Mouse (Mus musculus) cerebellum, adult 9-11 months (tissue): Measurements from ENCODE around the gene Gmppa.

ENCODE experiments used
- DNase-seq: peaks from one replicate; pipeline ENCODE4 v3.0.0; 2022

The Gmppa gene

DNA sequence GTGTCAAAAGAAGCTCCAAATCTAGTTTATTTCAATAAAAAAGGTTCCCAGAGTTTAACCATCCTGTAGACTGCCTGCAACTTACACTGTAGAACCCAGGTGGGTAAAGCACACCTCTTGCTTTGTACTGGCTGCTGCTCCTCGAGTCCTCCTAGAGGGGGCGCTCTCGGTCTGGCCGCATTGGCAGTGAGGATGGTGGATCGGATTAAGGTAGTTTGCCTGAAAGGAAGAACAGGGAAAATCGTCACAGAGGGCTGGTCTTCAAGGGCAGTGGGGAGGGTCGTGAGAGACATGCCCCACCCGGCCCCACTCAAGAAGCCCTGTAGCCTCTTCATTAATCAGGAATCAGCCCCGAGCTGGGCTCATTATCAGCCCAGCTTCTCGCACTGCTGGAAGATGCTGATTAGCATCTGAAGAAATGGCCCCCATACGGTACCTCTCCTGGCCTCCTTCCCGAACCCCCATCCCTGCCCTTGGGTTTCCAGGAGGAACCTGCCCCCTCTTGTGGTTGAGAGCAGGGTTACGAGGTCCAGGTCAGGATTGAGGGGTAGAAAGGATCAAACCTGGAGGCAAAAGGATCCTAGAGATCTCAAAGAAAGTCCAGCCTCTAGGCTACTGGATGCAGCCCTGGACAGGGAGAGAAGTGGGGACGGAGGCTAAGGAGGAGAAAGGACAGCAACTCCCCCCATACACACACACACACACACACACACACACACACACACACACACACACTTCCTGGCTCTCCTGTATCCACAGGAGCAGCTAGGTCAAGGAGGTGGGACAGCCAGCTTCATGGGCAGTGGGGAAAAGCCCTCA is 21.2 kb downstream of the Gmppa start:
- peak; percentile 46 for DNase-seq

GRCm38 (mm10) chr1:75457710-75458024 is 21.9 kb downstream of the Gmppa start:
- DNase-seq = no peak

DNA sequence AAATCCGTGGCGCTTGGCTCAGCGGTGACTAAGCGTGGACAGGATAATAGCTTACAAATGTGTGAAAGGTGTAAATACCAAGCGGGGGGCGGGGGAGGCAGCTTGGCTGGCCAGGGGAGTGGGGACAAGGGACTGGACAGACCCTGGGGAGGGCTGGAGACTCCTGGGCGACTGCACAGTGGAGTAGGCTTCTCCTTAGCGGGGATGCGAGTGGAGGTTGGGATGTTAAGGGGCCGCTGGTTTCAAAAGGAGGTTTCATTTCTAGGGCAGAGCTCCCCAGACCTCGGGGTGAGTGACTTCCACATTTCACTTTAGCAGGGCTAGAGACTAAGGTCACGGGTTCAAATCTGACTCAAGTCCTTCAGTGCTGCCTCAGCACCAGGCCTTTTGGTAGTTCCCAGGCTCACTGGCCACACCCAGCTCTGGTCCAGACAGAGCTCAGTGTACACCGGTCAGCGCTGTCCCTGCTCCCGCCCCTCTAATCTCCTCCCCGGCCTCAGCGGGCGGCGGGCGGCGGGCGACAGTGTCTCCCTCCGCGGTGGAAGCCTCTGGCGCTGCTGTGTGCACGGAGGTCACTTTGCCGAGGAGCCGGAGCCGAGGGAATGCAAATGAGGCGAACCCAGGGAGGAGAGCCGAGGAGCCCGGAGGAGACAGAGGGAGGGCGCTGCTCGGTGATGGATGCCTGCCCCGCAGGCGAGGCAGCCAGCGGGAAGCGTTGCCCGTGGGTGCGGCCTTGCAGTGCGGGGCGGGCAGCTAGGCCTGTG is 22.5 kb downstream of the Gmppa start:
- peak; percentile 52 for DNase-seq

GRCm38 (mm10) chr1:75458789-75459684 is 23.3 kb downstream of the Gmppa start:
- peak; percentile 51 for DNase-seq

GRCm38 (mm10) chr1:75460297-75460696 is 24.6 kb downstream of the Gmppa start:
- peak; percentile 45 for DNase-seq

DNA sequence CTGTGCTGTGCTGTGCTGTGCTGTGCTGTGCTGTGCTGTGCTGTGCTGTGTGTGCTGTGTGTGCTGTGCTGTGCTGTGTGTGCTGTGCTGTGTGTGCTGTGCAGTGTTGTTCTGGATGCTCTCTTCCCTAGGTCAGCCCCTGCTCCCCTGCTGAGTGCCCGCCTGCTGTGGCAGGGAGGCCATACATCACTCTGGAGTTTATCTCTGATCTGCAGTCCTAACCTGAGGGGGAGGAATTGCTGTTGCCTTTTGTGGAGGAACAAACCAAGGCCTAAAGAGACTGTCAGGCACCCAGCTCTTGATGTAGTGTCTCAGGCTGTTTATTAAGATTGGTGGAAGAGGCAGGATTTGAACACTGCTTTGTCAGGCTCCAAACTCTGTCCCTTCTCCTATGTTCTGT is 26.9 kb downstream of the Gmppa start:
- DNase-seq = no peak

DNA sequence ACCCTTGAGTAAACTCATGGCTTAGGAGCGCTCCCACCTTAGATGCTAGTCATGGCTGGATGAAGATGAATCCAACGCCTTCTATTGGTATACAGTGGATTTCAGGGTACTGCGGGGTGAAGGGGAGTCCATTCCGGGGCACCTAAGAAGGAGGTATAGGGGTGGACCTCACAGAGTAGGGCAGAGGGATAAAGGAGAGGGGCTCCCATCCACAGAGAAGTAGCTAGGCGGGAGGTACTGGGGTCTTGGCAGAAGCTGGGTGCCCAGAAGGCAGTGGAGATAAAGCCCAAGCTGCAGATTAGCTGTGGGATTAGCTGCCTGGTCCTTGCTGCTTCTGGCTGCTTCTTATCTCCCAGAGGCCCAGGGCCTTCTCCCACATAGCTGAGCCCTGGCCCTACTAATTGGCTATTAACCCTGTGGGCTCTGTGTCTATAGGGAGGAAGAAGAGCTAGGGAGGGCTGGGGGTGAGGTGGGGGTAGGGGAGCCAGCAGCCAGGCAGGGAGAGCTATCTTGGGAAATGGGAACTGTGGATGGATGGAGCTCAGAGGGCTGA is 28.0 kb downstream of the Gmppa start:
- no peak for DNase-seq

DNA sequence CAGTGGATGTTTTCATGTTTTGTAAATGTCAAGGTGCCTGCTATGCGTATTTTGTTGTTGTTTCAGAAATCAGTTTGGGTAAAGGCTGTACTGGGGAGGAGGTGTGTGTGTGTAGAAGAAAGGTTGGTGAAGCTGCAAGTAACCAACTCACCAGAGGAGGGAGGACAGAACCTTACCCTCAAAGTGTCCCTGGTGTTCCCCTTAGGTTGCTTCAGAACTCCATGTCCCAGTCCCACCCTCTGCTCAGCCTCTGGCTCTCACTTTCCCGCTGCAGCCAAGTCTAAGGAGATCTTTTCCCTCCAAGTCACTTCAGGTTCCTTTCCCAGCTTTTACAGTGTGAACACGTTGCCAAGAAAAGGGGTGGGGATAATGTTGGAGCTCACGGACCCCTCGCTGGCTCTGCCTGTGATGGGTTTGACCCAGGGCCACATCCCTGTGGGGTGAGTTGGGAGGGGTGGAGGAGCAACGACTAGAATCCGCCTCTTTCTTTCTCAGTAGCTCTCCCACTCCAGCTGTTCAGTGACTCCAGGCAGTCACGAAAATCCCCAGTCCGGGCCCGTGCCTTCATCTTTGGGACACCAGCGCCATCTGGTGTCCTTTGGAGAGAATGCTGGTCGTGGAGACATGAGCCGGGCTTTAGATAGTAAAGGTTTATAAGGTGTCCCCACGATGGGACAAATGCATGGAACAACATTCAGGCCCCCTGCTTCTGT is 31.6 kb downstream of the Gmppa start:
- DNase-seq = peak; percentile 82

DNA sequence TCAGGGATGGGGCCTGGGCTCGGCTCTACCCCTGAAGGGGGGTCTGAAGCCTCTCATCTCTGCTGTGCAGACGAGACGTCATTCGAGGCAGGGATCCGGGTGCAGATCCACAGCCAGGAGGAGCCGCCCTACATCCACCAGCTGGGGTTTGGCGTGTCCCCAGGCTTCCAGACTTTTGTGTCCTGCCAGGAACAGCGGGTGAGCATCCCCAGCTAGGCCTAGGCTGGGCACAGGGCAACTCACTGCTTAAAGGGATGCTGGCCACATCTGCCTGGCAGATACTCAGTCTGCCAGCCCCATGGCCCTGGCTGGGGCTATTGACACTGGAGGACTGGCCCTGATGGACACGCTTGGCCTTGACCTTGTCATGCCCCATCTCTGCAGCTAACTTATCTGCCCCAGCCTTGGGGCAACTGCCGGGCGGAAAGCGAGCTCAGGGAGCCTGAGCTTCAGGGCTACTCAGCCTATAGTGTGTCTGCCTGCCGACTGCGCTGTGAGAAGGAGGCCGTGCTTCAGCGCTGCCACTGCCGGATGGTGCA is 33.6 kb downstream of the Gmppa start:
- no peak for DNase-seq

GRCm38 (mm10) chr1:75476441-75476840 is 40.7 kb downstream of the Gmppa start:
- DNase-seq = peak; percentile 69

DNA sequence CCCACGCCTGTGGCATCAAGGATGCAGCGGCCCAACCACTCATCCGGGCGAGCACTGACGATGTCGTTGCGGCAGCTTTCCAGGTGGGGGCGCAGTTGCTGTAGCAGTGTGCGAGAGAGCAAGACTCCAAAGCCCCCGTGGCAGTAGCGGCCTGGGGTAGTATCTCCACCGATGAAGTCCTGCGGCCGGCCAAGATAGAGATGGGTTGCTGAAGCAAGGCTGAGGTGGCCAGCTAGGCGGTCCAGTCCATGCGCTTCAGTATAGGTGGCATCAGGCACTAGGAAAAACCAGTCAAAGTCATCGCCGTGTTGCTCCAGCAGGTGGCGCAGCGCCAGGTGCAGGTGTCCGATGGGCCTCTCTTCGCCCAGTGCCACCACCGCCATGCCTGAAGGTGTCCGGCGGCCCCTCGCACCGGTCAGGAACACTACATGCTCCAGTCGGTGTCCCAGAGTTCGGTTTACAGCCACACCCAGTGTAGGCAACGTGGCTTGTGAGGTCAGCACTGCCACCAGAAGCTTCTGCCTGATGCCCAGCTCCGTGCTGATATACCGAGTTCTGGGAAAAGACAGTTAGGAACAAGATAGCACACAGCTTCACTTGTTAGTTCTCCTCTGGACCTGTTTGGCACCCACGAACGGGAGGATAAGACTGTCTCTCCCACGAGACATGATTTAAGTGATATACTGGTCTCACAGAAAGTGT is 41.7 kb downstream of the Gmppa start:
- DNase-seq = peak; percentile 92

DNA sequence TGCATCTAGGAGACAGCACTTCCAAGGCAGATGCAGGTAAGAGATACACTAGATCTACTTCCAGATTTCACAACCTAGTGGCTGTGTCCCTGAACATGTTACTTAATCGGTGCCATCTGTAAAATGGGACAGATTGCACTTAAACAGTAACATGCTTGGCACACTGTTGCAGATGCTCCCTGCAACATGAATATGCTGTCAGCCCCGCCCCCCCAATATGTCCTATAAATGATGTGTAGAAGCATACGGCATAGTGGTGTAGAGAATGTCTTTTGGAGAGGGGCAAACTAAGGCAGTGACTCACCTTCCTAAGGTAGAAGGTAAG is 42.2 kb downstream of the Gmppa start:
- peak; percentile 45 for DNase-seq

- DNase-seq = no peak
These were observed 42.8 kb downstream of the Gmppa start for GRCm38 (mm10) chr1:75478497-75478896.

- peak; percentile 98 for DNase-seq
These were observed 43.3 kb downstream of the Gmppa start, which contains the start of the genes Chpf and Tmem198 for GRCm38 (mm10) chr1:75478916-75479634. Chpf (minus strand) TSS chr1:75479307. Tmem198 (plus strand) TSS chr1:75479532.

GRCm38 (mm10) chr1:75479635-75479989 is 43.9 kb downstream of the Gmppa start:
- no peak for DNase-seq

DNA sequence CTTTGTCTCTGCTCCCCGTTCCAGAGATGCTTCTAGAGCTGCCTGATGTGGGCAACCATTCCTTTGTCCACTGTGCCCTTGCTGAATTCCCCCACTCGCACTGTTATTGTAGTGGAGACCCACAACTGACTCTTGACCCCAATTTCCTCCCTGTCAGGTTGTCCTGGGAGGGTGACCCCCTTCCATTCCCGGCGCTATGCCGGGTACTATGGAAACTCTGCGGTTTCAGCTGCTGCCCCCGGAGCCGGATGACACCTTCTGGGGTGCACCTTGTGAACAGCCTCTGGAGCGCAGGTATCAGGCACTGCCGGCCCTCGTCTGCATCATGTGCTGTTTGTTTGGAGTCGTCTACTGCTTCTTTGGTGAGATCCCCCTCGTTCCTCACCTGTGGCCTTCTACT is 44.3 kb downstream of the Gmppa start:
- DNase-seq = peak; percentile 65

DNA sequence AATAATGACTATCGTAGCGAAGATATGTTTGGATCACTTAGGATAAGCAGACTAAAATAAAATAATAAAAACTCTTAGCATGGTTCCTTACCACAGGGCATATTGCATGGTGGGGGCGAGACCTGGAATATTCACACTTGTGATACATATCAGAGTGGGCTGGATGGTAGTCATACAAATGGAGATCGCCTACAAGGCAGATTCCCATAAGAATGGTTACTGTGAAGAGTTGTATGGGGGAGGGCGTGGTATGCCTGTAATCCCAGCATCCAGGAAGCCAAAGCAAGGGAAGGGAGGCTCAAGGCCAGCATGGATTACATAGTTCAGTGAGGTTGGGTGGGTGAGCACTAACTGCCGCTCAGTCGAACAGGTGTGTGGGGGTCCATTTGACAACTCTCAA is 45.0 kb downstream of the Gmppa start:
- DNase-seq = no peak

GRCm38 (mm10) chr1:75486561-75486960 is 50.8 kb downstream of the Gmppa start:
- peak; percentile 65 for DNase-seq

DNA sequence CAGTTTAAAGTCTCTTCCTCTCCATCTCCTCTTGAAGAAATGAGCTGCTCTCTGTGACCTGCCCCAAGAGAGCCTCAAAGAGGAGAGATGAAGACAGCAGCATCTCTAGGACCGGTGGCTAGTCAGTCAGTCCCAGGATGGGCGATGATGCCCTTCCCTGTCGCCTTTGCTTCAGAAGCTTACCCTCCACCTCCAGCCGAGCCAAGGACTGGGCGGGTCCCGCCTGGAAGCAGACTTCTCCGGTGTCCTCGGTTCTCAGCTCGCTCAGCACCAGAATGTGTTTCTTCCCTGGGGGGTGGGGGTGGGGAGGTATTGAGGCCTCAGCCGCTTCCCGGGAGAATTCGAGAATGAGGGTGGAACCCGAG is 51.3 kb downstream of the Gmppa start:
- no peak for DNase-seq

DNA sequence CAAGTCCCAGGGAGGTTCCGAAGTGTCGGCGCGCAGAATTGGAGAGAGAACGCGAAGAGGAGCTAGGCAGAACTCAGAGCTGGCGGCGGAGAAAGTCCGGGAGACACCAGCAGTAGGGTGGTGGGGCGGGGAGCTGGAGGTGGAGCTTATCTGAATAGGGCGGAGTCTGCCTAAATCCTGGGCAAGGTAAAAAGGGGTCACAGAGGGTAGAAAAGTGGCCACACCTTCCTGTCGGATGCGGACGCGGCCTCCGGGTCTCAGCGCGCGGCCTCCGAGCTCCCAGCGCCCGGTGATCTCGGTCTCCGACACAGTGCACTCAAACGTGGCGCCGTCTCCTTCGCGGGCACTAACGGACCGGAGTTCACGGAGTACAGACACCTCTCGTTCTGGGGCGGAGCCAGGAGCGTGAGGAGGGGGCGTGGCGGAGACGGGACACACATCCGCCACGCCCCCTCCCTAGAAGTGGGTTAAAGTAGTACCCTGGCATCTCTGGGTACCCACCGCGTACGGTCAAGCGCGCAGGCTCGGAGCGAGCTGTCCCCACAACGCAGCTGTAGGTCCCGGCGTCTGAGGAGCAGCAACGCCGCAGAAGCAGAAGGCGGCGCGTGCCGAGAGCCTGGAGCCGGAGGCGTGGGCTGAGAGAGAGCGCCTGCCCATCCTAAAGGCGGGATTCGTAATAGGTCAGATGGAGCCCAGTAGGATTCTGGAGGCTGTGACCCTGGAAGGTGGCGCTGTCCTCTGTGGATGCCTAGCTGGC is 51.9 kb downstream of the Gmppa start:
- DNase-seq = peak; percentile 87
